Mouse (Mus musculus): ENCODE measurements at regions not wholly inside any gene's neighbourhood (a gene's known extent, or its start where the extent isn't known, plus 50 kb on each side); places are given as distances from the start of the nearest gene placed in this dataset.

DNA sequence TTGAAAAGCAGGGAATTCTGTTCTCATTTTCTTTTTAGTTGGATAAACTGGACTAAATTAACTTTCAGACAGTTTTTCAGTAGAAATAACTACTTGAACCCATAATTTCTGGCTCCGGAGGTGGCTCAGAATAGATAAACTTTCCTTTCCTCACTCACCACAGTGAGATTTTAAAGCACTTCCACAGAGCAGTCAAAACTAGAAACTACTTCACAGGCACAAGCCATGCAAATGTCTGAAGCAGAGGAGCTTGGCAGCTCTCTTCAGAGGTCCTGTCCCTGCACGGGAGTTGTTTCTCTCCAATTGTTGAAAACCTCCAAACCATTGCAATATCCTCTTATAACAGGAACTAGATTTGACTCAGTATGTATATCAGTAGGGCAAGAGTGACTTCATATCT lies 163.1 kb upstream of the Gk2 start:
- Histone ChIP-seq H3K27me3 (ENCODE audit: control insufficient read depth, insufficient read depth, low read length) (no peaks in the 10 kb centered on the region; the same call in 1 of the 2 replicates), H3K27ac (ENCODE audit: insufficient read depth, low read length) (no peak overlapping the region), H3K4me3 (replicated peaks; ENCODE audit: insufficient read depth, low read depth, low read length) (no peak overlapping the region), H3K4me1 (ENCODE audit: control insufficient read depth, insufficient read depth, low read length) (no peaks in the 10 kb centered on the region)
- 96% methylated on average over 2 of the region's 2 CpGs for WGBS
- no peak for DNase-seq
- TF ChIP-seq POLR2A (IDR thresholded peaks at IDR 0.05; ENCODE audit: borderline replicate concordance, insufficient read depth, low read length) (no peak), CTCF (IDR thresholded peaks at IDR 0.05; ENCODE audit: borderline replicate concordance, insufficient read depth, low read depth, low read length) (no peak)

DNA sequence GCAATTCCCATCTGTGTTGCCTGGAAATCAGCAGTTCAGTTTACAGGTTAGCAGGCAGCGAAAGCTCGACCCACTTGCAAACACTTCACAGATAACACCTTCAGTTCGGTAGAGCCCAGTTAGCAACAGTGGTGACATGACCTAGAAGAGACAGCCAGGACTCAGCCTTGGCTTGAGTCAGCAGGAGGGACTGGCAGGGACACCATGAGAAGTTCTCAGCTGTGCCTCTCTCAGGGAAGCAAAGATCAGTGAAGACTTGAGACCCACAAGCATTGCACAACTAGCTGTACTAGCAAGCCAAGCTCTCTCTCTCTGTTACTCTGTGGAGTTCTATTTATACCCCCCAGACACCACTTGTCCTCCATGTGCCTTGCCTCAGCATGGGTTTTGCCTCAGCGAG lies 161.6 kb upstream of the Gk2 start:
- Histone ChIP-seq H3K27me3 (ENCODE audit: control insufficient read depth, insufficient read depth, low read length) (no peaks in the 10 kb centered on the region; the same call in 1 of the 2 replicates), H3K27ac (ENCODE audit: insufficient read depth, low read length) (no peak overlapping the region), H3K4me3 (replicated peaks; ENCODE audit: insufficient read depth, low read depth, low read length) (no peak overlapping the region), H3K4me1 (ENCODE audit: control insufficient read depth, insufficient read depth, low read length) (no peaks in the 10 kb centered on the region)
- WGBS = 85% methylated on average over 4 of the region's 4 CpGs
- TF ChIP-seq POLR2A (IDR thresholded peaks at IDR 0.05; ENCODE audit: borderline replicate concordance, insufficient read depth, low read length) (no peak), CTCF (IDR thresholded peaks at IDR 0.05; ENCODE audit: borderline replicate concordance, insufficient read depth, low read depth, low read length) (no peak)
- DNase-seq = no peak

DNA sequence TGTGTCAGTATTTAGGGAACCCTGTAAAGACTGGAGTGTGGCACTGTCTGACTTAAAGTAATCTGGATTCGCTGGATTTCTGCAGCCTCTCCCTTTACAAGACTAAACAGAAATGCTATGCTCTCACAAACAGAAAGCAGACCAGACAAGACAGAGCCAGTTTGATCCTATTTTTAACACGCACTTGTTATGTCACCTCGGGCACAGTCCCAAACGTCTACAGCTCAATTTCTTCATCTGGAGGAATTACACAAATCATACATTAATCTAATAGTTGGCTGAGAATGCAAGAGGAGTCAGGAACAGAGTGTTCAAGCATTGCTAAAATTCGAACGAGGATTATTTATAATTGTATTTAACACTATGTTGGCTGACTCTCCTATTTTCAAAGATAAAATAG lies 145.4 kb upstream of the Gk2 start:
- no peaks in the 10 kb centered on the region for H3K4me1 ChIP-seq (ENCODE audit: control insufficient read depth, insufficient read depth, low read length)
- 51% methylated on average over 6 of the region's 6 CpGs for WGBS
- no peak for DNase-seq

DNA sequence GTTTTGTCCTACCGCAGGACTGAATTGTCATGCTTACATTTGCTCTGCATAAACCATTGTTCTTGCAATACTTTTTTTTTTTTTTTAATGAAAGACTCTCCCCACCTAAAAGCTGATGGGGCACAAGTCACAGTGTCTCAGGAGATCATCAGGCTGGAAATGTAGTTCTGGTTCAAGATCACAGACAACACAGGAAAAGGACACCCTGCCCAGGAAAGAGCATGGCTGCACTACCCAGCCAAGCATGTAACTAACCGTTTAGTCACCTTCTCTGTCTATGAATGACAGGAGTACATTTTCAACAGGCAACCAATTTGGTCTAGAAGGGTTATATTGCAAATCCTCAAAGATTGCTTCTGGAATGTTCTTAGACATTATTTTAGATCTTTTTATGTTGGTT lies 144.6 kb upstream of the Gk2 start:
- H3K27ac ChIP-seq (ENCODE audit: insufficient read depth, low read length) = no peak overlapping the region
- DNase-seq = no peak
- H3K4me1 ChIP-seq (ENCODE audit: control insufficient read depth, insufficient read depth, low read length) = no peaks in the 10 kb centered on the region
- H3K27me3 ChIP-seq (ENCODE audit: control insufficient read depth, insufficient read depth, low read length) = no peaks in the 10 kb centered on the region
- no peak overlapping the region for H3K4me3 ChIP-seq (replicated peaks; ENCODE audit: insufficient read depth, low read depth, low read length)
- TF ChIP-seq POLR2A (IDR thresholded peaks at IDR 0.05; ENCODE audit: borderline replicate concordance, insufficient read depth, low read length) = no peak
- TF ChIP-seq CTCF (IDR thresholded peaks at IDR 0.05; ENCODE audit: borderline replicate concordance, insufficient read depth, low read depth, low read length) = no peak
- 82% methylated on average over 2 of the region's 2 CpGs for WGBS

More for the DNA sequence above, 145.4 kb upstream of the Gk2 start:
- TF ChIP-seq POLR2A (IDR thresholded peaks at IDR 0.05; ENCODE audit: borderline replicate concordance, insufficient read depth, low read length) = no peak
- no peak for TF ChIP-seq CTCF (IDR thresholded peaks at IDR 0.05; ENCODE audit: borderline replicate concordance, insufficient read depth, low read depth, low read length)
- no peak overlapping the region for H3K27ac ChIP-seq (ENCODE audit: insufficient read depth, low read length)
- H3K27me3 ChIP-seq (ENCODE audit: control insufficient read depth, insufficient read depth, low read length) = no peaks in the 10 kb centered on the region
- H3K4me3 ChIP-seq (replicated peaks; ENCODE audit: insufficient read depth, low read depth, low read length) = no peak overlapping the region

DNA sequence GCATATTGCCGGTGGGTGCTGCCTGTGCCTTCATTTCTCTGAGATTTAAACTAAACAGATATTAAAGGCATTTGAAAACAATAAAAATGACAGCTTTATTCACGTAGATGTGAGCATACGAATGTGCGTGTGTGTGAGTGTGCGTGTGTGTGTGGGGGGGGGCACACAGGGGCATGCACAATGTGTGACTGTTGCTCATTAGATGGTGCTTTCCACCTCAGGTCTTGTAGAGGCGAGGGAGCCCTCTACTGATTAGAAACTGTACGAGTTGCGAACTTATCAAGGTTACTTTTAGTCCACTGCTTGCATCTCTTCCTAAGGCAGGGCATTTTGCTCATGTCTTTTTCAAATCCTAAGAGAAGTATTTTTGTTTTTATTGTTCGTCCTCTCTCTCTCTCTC lies 141.9 kb upstream of the Gk2 start:
- peak; percentile 25 to 39 for DNase-seq
- Histone ChIP-seq H3K27ac (ENCODE audit: insufficient read depth, low read length) (no peak overlapping the region), H3K4me1 (ENCODE audit: control insufficient read depth, insufficient read depth, low read length) (no peaks in the 10 kb centered on the region), H3K4me3 (replicated peaks; ENCODE audit: insufficient read depth, low read depth, low read length) (peak overlapping the region; percentile 1), H3K27me3 (ENCODE audit: control insufficient read depth, insufficient read depth, low read length) (no peaks in the 10 kb centered on the region)
- TF ChIP-seq CTCF (IDR thresholded peaks at IDR 0.05; ENCODE audit: borderline replicate concordance, insufficient read depth, low read depth, low read length) (peak; percentile 40; the same call in 1 of the 2 replicates), POLR2A (IDR thresholded peaks at IDR 0.05; ENCODE audit: borderline replicate concordance, insufficient read depth, low read length) (no peak)
- 42% methylated on average over 9 of the region's 9 CpGs for WGBS

DNA sequence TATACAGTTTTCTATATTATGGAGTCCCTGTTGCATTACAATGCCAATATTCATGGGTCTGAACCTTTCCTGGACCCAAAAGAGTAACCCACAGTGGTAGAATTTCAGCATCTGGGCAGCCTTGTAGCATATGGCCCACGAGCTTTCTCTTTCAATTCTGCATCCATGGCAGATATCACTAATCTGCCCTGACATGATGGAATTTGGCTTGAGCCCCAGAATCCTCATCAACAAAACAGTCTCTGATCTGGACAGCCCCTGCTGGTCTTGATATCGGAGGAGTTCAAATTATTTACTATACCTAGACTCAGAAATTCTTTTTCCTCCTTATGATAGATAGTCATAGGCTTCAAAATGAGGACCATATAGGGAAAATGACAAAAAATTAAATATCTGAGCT lies 139.1 kb upstream of the Gk2 start:
- Histone ChIP-seq H3K4me3 (replicated peaks; ENCODE audit: insufficient read depth, low read depth, low read length) (no peak overlapping the region), H3K27ac (ENCODE audit: insufficient read depth, low read length) (no peak overlapping the region), H3K4me1 (ENCODE audit: control insufficient read depth, insufficient read depth, low read length) (no peaks in the 10 kb centered on the region), H3K27me3 (ENCODE audit: control insufficient read depth, insufficient read depth, low read length) (no peaks in the 10 kb centered on the region)
- DNase-seq = no peak
- 74% methylated on average over 2 of the region's 2 CpGs for WGBS
- no peak for TF ChIP-seq POLR2A (IDR thresholded peaks at IDR 0.05; ENCODE audit: borderline replicate concordance, insufficient read depth, low read length)
- TF ChIP-seq CTCF (IDR thresholded peaks at IDR 0.05; ENCODE audit: borderline replicate concordance, insufficient read depth, low read depth, low read length) = no peak

DNA sequence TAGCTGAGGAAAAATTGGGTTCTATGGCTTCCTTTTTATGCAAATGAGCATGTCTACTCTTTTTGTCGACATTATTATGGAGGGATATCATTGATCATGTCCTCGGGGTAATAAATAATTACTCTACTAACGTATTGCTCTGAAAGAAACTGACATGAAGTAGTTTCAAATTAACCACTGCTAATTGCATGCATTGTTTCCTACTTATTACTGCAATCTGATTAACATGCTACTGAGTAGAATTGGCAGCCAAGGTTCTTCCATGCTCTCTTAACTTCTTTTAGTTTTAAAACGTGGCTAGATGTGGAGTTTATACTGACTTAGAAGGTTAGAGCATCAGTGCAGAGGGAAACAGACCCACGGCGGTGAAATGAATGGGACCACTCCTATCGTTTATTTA lies 137.3 kb upstream of the Gk2 start:
- DNase-seq = no peak
- Histone ChIP-seq H3K27ac (ENCODE audit: insufficient read depth, low read length) (no peak overlapping the region), H3K4me1 (ENCODE audit: control insufficient read depth, insufficient read depth, low read length) (no peaks in the 10 kb centered on the region), H3K27me3 (ENCODE audit: control insufficient read depth, insufficient read depth, low read length) (no peaks in the 10 kb centered on the region), H3K4me3 (replicated peaks; ENCODE audit: insufficient read depth, low read depth, low read length) (no peak overlapping the region)
- TF ChIP-seq POLR2A (IDR thresholded peaks at IDR 0.05; ENCODE audit: borderline replicate concordance, insufficient read depth, low read length) (no peak), CTCF (IDR thresholded peaks at IDR 0.05; ENCODE audit: borderline replicate concordance, insufficient read depth, low read depth, low read length) (no peak)
- 72% methylated on average over 7 of the region's 7 CpGs for WGBS

DNA sequence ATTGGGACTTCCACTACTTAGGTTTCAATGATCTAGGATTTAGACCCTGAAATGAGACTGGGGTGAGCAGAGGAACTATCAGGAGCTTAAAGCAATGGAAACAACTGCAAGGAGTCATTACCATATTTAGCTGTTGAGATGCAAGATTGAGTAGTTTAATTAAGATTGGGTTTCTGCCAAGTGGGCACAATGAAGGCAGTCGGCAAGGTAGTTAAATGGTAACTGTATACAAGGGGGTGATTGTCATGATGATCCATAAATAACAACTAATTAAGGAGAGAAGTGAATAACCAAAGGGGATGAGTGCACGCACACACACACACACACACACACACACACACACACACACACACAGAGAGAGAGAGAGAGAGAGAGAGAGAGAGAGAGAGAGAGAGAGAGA lies 125.7 kb upstream of the Gk2 start:
- 61% methylated on average over 2 of the region's 2 CpGs for WGBS

More for the DNA sequence above, 125.7 kb upstream of the Gk2 start:
- Histone ChIP-seq H3K27ac (ENCODE audit: insufficient read depth, low read length) (no peak overlapping the region), H3K4me3 (replicated peaks; ENCODE audit: insufficient read depth, low read depth, low read length) (no peak overlapping the region), H3K4me1 (ENCODE audit: control insufficient read depth, insufficient read depth, low read length) (no peaks in the 10 kb centered on the region), H3K27me3 (ENCODE audit: control insufficient read depth, insufficient read depth, low read length) (no peaks in the 10 kb centered on the region)
- no peak for TF ChIP-seq POLR2A (IDR thresholded peaks at IDR 0.05; ENCODE audit: borderline replicate concordance, insufficient read depth, low read length)
- TF ChIP-seq CTCF (IDR thresholded peaks at IDR 0.05; ENCODE audit: borderline replicate concordance, insufficient read depth, low read depth, low read length) = no peak
- no peak for DNase-seq

Measured in cerebellum, adult 2 months (tissue).